Mouse (Mus musculus) cortical plate, adult 2 months (tissue): Measurements from ENCODE around the gene Ndufs7.

Experiments
- CTCF ChIP-seq: fragments of 200-500 bp; IDR thresholded peaks from 2 replicates; pipeline ENCODE4 v1.5.1; 2011; ENCODE audit warnings: mild to moderate bottlenecking, control low read depth, low read length; ENCODE audit not compliant: insufficient read depth; ENCODE audit errors: extremely low read depth
- POLR2A ChIP-seq: fragments of 200-500 bp; IDR thresholded peaks from 2 replicates; pipeline ENCODE4 v1.6.1; 2011; ENCODE audit warnings: mild to moderate bottlenecking, low read length, control low read depth; ENCODE audit not compliant: insufficient read depth; ENCODE audit errors: extremely low read depth

GRCm38 (mm10) chr10:80238306-80238705, 10.6 kb upstream of the Ndufs7 start:
- no peak for TF ChIP-seq CTCF
- TF ChIP-seq POLR2A = no peak
